Mouse (Mus musculus) mouse embryonic stem cell (cell line): Measurements from ENCODE around the gene Specc1.

Experiments
- in situ Hi-C, 2 experiments: fragments of 300-500 bp; cut with MboI; formaldehyde crosslinking; loops; 1 replicate in 1 of 2; 3 replicates in 1 of 2; pipeline ENCODE4 v1.14.3; 2019 to 2020; ENCODE audit warnings: low sequenced_read_pairs in 2 of 2, low pct_unique_long_range_greater_than_20kb in 1 of 2, mixed read lengths in 1 of 2; ENCODE audit not compliant: unreplicated experiment in 1 of 2

Specc1 gene

DNA sequence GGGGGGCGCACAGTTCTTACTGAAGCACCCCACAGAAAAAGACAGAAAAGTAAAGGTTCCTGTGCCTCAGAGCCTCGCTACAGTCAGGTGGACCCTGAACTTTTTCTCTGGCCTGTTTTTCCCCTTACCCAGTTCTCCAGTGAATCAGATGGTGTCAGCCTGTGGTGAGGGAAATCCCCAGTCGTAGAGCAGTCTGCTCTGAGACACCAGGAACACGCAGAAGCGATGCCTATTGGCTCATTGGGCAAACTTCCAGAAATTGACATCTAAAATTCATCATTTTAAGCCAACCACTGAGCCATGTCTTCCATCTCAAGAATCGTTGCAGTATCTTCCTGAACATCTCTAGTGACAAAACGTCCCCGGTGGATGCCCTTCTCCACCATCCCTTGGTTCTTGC is 230.5 kb downstream of the Specc1 start:
- in situ Hi-C loops, result no loop called here

GRCm38 (mm10) chr11:62192050-62192449 is 235.5 kb downstream of the Specc1 start:
- in situ Hi-C loops, result no loop called here

GRCm38 (mm10) chr11:62193116-62193515 is 236.6 kb downstream of the Specc1 start:
- in situ Hi-C loops, result no loop called here

GRCm38 (mm10) chr11:62194217-62194616 is 237.7 kb downstream of the Specc1 start:
- in situ Hi-C loops, result no loop called here

- in situ Hi-C loops, result no loop called here
These were observed 244.4 kb downstream of the Specc1 start for GRCm38 (mm10) chr11:62200901-62201512.

DNA sequence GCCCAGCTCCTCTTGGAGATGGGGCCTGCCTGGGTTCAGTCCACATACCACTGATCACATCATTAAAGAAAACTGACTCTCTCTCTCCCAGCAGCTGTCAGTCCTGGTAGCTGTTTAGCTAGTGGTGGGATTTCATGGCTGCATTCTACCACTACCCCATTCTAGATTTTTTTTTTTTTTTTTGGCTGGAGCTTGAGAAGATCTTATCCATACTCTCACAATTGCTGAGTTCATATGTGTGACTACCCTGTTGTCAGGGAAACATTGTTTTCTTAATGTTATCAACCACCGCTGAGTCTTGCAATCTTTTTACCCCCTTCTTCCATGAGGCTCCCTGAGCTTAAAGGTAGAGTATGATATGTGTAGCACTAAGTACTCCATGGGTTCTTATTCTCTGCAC is 246.1 kb downstream of the Specc1 start:
- in situ Hi-C loops, result no loop called here

- in situ Hi-C loops, result no loop called here
These were observed 252.5 kb downstream of the Specc1 start for GRCm38 (mm10) chr11:62209111-62209510.

DNA sequence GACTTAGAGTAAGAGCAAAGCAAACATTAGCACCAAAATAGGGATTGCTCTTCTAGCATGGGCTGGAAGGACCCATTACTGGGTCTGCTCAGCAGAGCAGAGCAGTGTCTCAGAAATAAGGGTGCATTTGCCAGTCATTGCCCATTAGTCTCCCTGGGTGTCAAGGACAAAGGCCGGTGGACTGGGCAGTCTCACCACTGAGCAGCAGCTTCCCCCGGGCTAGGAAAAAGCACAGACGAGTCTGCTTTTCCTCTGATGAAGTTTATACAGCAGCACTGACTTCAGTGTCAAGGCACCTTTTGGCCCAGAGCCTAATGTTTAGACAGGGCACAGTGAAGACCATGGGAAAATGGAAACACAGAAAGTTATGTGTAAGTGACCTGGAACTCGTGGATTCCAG is 253.3 kb downstream of the Specc1 start:
- in situ Hi-C loops, result no loop called here

GRCm38 (mm10) chr11:62213384-62213989 is 256.9 kb downstream of the Specc1 start:
- in situ Hi-C loops, result no loop called here

- in situ Hi-C loops, result no loop called here
These were observed 258.5 kb downstream of the Specc1 start for GRCm38 (mm10) chr11:62215107-62215506.

- in situ Hi-C loops, result no loop called here
These were observed 261.2 kb downstream of the Specc1 start for GRCm38 (mm10) chr11:62217751-62218150.

- in situ Hi-C loops, result no loop called here
These were observed 264.4 kb downstream of the Specc1 start for GRCm38 (mm10) chr11:62220756-62221510.

- in situ Hi-C loops, result no loop called here
These were observed 266.9 kb downstream of the Specc1 start for GRCm38 (mm10) chr11:62223416-62223815.

GRCm38 (mm10) chr11:62223962-62224361 is 267.4 kb downstream of the Specc1 start:
- in situ Hi-C loops, result no loop called here

GRCm38 (mm10) chr11:62224797-62225196 is 268.2 kb downstream of the Specc1 start:
- in situ Hi-C loops, result no loop called here

GRCm38 (mm10) chr11:62240631-62241261 is 284.2 kb downstream of the Specc1 start:
- in situ Hi-C loops, result no loop called here

DNA sequence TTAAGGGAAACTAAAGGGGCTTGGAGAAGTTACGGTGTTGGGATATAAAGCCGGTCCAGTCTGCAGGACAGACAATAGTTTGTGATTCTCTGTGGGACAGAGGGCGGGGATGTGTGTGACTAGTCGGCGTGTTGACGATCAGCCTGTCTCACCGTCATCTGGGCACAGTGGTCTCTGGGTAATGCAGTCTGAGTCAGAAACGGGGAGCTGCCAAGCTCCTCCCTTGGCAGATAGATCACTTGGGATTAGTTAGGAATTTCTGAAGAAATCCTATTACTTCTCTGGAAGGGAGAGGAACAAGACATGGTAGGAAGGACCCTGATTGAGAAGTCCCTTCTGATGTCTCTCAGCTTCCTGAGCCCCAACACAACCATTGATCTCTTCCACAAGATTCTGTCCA is 287.3 kb downstream of the Specc1 start:
- in situ Hi-C loops, result no loop called here

DNA sequence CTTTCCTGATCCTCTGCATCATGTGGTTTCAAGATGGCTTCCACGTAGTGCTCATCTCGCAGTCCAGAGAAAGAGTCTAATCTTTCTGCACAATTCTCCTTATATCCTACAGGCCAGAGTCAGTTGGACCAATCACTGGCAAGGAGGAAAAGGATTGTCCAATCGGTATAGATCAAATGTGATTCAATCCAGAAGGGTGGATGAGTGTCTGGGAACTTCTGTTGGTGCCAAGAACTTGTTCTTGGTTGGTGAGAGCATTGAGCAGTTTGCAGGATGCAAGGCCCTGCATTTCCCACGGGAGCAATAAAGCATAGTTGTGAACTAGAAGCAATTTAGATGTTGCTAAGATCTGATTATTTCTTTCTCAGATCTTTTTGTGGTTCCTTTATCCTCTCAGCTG is 287.9 kb downstream of the Specc1 start:
- in situ Hi-C loops, result no loop called here

- in situ Hi-C loops, result no loop called here
These were observed 291.3 kb downstream of the Specc1 start for GRCm38 (mm10) chr11:62247759-62248400.
